Mouse (Mus musculus) thymus, postnatal 25 days (tissue): ENCODE measurements around the gene Mcts1.

Experiments
- DNase-seq: peaks from one replicate; pipeline ENCODE4 v3.0.0; 2022

Gene Mcts1

DNA sequence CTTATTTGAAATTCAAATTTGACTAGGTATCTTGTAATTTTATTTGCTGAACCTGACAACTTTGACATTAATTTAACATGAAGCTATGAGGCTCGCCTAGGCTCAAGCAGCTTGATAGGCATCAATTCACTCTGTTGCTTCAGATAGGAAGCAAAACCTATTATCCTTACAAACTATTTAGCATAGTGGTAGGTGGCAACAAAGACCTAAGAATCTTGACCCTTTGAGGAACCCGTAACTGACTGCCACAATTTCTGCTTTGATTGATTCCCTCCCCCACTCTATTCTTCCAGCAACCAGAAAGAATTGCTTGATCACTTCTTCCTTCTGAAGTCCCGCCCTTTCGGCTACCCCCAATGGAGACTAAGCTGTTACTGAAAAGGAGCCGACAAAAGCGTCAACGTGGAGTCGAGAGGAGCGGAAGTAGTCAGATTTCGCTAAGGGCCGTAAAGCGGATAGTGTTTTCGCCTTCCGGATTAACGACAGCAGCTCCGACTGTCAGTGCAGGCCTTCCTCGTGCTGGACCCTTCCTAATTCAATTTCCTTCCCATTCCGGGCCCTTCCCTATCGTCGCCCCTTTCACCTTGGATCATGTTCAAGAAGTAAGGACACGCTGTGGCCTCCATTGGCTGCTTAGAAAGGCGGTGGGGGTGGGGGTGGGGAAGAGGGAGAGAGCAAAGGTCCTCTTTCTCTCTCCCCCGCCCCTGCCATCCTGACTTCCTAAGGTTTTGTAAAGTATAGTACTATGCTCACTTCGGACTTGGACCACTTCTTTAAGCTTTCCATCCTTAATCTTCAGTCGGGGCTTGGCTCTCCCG, at the start of gene Mcts1:
Gene Mcts1, plus strand, starts transcription at position 402 of the 818 bp plus-strand sequence.
- DNase-seq: peak; percentile 67

DNA sequence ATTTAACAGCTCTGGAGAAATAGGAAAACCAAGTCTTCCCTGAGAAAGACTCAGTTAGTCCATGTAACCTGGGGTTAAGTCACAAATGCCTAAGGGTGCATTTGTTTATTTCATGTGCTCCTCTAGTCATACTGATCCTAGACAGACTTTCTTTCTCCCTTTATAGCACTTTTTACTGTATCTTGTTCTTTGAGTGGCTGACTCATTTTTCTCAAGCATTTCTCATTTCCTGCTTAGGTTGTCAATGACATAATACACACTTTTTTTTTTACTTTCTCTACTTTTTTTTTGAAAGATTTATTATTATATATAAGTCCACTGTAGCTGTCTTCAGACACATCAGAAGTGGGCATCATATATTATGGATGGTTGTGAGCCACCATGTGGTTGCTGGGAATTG, 47.1 kb upstream of the Mcts1 start:
- no peak for DNase-seq

DNA sequence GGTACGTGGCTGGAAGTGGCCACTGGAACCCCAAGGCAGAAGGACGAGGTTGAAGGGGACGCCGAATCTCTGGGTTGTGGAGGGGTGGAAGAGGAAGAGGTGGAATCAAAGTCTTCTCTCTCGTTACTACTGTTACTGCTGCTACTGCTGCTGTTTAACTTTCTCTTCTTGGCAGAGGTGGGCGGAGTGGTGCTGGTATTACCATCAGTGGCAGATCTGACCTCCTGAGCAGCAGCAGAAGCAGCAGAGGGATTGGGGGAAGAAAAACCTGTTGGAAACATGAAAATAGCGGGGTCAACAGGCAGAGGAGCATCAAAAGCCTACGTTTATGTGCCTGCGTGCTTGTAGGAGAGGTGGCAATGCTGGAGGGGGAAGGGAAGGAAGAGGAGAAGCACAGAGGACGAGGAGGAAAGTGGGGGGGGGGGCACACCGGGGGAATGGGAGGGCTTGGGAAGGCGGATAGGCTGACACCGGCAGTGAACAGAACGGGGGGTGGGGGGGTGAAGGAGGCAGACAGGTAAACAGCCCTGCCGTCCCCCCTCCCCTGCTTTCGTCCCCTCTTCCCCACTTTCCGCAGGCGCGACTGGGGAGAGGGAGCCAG, 36.3 kb upstream of the Mcts1 start:
- DNase-seq: peak; percentile 22

DNA sequence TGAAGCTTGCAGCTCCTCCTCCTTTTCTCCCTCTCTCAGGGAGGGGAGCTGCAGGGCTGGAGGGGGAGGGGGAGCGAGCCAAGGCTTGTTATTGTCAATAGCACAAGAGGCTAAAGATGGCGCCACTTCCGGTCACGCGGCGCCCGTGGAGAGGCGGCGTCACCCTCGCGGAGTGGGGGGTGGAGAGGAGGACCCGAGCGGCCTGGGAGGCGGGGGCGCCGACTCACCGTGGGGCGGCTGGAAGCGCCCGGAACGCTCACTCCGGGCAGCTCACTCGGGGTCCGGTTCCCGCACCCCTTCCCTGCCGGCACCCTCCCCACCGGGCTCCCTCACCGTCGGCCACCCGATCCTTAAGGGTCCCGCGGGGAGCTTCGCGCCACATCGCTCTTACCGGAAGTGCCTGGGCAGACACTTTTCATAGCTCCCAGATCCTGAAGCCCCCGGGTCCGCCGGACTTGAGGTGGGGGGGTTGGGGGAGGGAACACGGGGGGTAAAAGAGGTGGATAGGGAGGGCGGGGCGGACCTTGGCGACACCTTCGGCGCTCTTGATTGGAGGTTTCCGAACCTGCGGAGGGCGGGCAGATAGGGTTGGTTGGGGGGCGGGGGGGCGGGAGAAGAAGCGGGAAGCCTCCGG, 35.7 kb upstream of the Mcts1 start:
- peak; percentile 83 for DNase-seq

DNA sequence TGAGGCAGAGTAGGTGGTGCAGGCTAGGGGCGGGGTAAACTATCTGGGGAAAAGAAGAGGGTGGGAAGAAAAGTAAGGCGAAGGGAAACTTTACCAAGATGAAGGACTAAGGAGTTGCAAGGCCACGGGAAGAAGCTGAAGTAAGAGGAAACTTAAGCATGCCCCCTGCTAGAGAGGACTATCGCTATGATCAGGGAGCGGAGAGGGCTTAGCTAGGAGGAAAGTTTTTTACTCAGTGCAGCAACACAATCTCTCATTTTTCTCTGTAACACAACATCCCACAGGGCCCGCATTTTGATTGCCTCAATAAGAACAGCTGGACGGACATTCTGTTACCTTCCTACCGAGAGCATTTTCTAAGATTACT, 35.2 kb upstream of the Mcts1 start:
- no peak for DNase-seq

DNA sequence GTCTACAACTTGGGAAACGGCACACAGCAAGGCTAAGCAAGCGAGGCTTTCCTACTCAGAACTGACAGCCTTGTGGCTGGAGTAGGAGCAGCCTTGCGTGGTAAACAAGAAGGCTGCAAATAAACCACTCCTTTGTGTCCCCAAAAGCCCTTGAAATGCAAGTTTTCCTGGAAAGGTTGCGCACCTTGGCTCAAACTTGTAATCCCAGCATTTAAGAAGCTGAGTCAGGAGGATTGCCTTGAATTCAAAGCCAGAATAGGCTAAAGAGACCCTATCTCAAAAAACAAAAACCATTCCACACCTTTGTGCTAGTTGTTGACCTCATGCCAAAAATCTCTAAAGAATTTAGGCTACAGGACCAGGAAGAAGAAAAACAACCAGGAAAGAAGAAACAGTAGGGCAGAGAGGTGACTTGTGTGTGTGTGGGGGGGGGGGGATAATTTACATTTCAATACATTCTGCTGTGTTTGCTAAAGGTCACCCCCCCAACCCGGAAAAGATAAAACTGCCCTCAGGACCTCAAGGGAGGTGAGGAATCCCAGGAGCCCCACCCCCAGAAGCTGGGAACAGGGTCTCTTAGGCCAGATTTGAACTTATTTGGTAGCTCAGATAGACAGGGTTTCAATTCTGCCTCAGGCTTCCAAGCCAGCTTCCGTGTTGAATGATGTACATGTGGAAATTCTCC, 33.7 kb upstream of the Mcts1 start:
- DNase-seq: no peak

DNA sequence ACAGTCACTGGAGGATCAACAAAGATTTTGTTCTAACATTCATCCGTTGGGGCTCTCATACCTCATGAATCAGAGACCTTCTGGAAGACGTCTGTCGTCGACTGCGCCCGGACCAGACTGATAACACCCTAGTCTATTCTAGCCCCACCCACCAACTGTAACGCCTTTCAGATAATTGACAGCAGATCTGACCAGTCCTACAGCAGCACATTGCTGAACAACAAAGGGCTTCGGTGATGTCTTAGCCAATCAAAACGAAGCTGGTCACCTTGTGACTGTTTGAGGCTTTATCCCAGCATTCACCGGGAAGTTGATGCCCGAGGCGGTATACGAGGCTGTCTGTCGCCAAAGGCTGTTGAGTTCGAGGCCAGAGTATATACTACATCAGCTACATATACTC, 24.3 kb upstream of the Mcts1 start, which contains the start of gene Cul4b:
Gene Cul4b, minus strand, starts transcription at position 119 of the 400 bp plus-strand sequence.
- DNase-seq: no peak

DNA sequence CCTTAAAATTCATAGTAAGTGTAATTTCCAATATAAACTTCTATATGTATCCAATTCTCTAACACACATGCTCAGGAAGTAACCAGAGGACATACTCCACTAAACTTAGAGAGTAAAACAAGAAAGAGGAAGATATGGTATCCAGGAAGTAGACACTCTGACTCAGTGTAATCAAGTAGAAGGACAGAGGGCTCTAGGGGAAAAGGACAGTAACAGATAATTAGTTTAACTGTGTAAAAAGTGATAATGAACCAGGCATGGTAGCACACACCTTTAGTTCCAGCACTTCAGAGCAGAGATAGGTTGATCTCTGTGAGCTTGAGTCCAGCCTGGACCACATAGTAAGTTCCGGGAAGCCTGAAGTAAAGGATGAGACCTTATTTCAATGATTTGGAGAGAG, 19.2 kb upstream of the Mcts1 start:
- DNase-seq: no peak

DNA sequence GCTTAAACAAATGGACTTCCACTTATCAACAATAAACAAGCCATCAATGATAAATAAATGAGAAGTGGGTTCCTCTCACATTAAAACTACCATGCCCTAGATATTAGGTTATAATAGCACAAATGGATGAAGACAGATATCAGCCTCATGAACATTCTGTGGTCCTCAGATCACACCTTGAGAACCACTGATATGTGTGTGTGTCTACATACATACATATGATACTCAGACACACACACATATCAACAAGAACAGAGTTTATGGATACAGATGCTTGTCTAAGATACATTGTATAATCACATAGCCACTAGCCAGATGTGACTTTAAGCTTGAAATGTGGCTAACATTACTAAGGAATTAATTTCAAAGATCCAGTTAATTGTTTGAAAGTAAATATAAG, 17.1 kb upstream of the Mcts1 start:
- DNase-seq: no peak

DNA sequence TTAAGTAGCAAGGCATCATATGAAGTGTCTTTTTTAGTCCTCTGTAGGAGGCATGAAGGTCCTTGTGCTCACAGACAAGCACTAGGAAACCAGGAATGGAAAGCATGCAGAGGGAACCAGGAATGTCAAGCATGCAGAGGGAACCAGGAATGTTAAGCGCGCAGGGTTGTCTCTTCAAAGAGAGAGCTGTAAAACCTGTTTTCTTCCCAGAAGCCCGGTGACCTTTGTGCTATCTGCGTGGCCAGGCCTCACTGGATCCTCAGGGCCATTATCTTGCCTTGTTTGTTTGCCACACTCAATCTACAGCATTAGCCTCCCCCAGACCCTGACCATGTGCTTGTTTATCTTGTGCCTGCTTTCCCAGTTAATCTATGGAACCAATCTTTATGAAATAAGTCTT, 10.6 kb upstream of the Mcts1 start:
- no peak for DNase-seq

DNA sequence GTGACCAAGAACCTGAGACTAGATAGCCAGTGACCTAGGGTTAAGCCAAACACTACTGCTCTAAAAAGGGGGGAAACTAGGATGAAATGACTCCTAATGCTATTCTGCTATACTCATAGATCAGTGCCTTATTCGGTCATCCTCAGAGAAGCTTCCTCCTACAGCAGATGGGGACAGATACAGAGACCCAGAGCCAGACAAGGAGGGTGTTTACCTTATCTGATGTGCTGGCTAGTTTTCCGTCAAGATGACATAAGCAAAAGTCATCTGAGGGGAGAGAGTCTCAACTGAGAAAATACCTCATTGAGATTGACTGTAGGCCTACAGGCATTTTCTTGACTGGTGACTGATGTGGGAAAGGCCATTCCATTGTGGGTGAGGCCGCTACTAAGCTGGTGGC, 8.6 kb upstream of the Mcts1 start:
- DNase-seq: no peak

DNA sequence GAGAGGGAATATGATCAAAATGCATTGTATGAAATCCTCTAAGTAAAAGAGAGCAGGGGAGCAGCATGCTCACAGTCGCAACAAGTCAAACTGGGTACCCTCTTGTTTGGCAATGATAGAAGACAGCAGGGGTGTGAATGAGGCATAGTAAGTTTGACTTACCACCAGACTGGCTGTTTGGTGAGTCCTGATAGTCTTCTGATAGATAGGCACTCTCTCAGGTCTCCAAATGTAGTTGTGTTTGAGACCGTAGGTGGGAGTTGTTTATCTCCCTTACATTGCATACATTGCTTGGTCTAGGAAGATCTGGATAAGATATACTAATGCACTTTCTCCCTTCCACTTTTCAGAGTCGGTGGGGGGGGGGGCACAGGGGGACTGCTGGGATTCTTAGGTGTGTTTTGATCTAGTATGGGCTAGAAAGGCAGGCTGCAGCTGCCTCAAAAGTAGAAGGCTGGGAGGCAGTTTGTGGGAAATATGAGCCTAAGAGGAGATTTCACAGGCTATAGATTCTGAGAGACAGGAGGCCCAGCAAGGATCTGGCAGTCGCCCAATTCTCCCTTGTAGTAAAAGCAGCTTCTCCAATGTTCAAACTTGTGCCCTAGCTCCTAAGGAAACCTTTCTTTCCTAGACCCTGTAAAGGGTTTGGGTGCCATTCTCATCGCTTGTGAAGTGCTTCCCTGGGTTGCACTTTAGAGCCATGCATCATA, 7.0 kb upstream of the Mcts1 start:
- DNase-seq: no peak

DNA sequence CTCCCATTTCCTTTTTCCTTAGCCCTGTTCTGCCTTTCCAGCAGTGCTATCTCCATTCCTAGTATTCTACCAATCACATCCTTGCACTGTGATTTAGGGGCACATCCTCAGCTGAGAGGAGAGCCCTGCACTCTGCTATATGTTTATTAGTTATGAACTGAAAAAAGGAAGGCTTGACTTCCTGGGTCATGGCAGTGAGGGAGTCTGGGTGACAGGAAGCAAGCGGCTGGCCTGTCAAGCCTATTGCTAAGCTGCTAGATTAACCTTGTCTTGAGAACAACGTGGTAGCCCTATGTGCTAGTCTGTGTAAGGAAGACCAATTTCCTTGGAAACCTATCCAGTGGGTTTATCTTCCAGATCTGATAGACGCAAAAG, 604 bp downstream of the Mcts1 start:
- peak; percentile 8 for DNase-seq

DNA sequence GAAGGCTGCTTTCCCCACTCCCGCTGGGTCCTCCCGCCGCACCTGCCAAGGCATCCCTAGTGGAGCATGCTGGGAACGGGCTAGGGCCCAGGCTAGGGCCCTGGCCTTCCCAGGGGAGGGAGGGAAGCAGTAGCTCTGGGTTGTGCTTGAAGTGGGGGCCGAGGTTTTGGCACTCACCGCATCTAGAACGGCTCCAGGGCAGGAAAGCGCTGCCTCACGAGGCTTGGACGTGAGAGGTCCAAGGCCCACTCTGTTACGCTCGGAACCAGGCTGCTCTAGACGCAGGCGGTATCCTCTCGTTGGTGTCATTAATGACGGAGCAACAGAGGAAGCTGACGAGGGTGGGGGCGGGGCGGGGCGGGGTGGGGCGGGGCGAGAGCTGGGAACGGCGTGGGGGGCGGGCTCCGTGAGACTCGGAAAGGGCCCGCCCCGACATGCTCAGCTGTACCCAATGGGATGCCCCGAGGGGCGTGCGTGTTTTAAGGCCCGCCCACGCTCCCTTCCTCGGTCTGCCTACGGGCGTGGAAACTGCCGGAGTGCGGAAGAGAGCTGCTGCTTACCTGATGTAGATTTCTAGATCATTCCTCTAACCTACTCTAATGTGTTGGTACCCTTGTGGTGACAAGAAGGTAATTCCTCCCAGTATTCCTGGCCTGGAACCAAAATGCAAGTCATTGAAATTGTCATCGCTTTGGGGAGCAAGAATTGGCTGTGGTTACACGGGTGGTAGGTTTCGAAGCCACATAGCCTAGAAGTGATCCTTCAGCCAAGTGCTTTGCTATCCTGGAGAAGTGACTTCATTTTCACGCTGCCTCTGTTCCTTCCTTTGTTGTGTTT, 34.6 kb downstream of the Mcts1 start, which contains the start of gene C1galt1c1:
Gene C1galt1c1, minus strand, starts transcription at position 287 of the 837 bp plus-strand sequence.
- DNase-seq: peak; percentile 90

DNA sequence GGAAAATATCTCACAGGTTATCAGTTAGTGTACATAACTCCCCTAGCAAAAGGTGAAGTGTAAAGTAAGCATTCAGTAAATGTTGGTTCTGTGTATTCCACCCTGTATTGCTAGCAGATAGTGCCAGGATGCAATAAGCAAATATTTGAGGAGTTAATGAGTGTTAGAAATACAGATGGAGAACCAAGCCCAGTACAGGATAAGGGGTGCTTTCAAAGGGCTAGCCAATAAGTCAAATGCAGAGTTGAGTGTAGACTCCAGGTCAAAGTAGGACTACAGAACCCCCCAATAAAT, 35.2 kb downstream of the Mcts1 start:
- DNase-seq: no peak

DNA sequence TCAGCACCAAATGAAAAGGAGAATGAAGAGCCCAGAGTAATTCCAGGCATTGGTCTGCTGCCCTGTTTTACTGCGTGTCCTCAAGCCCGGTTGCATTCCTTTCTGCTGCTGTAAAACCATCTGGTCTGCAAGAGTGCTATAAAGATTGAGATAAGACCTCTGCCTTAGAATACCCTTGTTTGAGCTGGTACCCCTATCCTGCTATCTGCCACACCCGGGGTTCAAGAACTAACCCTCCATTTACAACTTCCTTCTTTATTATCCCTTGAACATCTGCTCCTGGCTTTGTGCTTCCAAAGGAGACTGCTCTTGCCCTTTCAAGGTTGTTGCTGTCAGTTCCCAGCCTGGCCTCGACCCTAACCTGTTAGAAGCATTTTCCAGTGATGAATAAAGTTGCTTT, 41.1 kb downstream of the Mcts1 start:
- no peak for DNase-seq

DNA sequence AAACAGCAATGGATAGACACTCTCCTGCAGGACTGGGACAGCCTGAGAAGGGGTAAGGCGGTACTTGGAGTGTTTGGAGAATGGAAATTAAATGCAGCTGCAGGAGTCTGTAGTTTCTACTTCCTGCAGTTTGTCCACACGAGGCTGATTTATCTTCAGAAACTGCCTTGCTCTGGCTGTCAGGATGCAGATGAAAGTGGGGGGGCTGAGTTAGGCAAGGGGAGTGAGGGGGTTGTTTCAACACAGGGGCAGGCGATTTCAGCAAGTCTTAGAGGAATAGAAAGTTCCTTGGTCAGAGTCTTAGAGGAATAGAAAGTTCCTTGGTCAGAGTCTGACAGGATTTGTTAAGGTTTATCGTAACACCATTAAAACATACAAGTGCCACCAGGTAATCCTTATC, 41.8 kb downstream of the Mcts1 start:
- DNase-seq: no peak

DNA sequence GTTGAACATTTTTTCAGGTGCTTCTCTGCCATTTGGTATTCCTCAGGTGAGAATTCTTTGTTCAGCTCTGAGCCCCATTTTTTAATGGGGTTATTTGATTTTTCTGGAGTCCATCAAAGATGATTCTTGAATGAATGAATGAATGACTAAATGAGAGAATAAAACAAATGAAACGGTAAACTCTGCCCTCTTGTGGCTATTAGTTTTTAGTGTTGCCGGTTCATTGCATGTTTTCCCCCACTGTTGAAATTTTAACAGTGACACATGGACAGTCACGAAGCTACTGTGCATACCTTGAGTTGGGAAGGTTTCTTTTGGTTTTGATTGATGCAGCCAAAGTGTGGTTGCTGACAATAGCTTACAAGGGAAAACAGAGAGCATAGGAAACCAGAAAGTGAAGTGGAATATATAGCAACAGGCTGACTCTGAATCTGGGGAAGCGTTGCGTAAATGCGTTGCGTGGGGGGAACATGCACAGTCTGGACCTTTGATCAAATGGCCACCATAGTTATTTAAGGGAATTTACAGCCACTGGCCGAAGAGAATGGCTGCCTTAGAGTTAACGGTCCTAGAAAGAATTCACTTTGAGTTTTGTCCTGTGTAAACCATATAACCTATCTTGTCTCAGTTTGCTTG, 50.1 kb downstream of the Mcts1 start:
- no peak for DNase-seq

DNA sequence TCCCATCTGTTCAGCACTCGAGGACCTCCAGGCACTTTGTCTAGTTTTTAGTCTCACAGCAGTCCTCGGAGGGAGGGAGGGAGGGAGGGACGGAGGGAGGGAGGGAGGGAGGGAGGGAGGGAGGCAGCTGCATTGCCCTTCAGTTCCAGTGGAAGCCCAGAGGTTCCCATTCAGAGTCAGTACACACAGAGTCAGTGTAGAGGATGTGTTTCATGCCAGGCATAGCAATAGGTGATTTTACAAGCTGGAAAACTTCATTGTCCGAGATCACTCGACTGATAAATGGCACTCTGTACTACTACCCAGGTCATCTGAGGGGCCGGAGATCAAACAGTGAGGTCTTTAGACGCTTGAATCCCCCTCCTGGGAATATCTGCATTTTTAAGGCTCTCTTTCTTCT, 50.8 kb downstream of the Mcts1 start:
- no peak for DNase-seq

DNA sequence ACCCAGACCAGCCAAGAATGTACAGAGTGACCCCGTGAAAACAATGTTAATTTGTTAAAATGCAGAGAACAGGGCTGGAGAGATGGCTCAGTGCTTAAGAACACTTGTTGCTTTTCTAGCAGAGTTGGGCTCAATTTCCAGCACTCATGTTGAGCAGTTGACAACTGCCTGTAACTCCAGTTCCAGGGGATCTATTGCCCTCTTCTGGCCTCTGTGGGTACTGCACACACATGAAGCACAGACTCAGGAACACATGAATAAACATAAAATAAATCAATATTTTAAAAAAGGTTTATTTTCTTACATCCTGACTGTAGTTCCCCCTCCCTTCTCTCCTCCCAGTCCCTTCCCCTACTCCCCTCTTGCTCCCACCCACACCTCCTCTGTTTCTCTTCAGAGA, 52.8 kb downstream of the Mcts1 start:
- DNase-seq: no peak

DNA sequence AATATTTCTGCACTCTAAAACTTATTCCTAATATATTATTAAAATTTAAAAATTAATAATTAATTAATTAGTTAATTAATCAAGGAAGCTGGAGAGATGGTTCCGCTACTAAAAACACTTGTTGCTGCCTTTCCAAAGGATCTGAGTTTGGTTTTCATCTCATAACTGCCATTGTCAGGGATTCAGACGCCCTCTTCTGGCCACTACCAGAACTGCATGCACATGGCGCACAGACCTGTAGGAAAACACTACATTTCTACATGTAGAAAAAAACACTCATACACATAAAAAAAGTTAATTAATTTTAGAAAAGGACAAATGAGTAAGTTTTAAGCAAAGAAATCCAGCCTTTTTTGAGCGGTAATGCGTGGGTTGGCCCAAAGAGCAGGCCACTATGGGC, 54.3 kb downstream of the Mcts1 start:
- DNase-seq: peak; percentile 22
